Mouse (Mus musculus) liver, postnatal 0 days (tissue): ENCODE measurements at regions not wholly inside any gene's neighbourhood (a gene's known extent, or its start where the extent isn't known, plus 50 kb on each side); places are given as distances from the start of the nearest gene placed in this dataset.

Source experiments
- CTCF ChIP-seq: sonication (generic); IDR thresholded peaks from 2 replicates; pipeline ENCODE4 v1.5.1; 2016; ENCODE audit warnings: antibody characterized with exemption, low read depth
- EP300 ChIP-seq: IDR thresholded peaks from 2 replicates; pipeline ENCODE4 v1.6.1; 2016; ENCODE audit warnings: antibody characterized with exemption, low read depth, mild to moderate bottlenecking

GRCm38 (mm10) chr16:30190935-30191514 lies 76.3 kb downstream of the Cpn2 start:
- no peak for TF ChIP-seq CTCF
- TF ChIP-seq EP300, result no peak
